Mouse (Mus musculus): Measurements from ENCODE around the gene Gm20388. TPM values are rescaled to one million over a fixed set of nuclear protein-coding genes. Genes with fewer than 3 reads are reported as not detected.

Gm20388 gene
- polyA plus RNA-seq, 1 experiment from 2014 or later = 12.4 TPM

GRCm38 (mm10) chr8:122794175-122794454 is 2883.5 kb downstream of the Gm20388 start:
- no peak overlapping the region for H3K4me2 ChIP-seq (ENCODE audit: low read length)
- H3K27ac ChIP-seq (ENCODE audit: low read depth, low read length) = peak overlapping the region; percentile 5
- H3K9me3 ChIP-seq (ENCODE audit: control insufficient read depth, low read length) = no peaks in the 10 kb centered on the region
- H3K9ac ChIP-seq (ENCODE audit: low read depth, low read length) = peak overlapping the region; percentile 0; the same call in 1 of the 2 replicates
- peaks cover 9% of the 10 kb centered on the region for H3K36me3 ChIP-seq (ENCODE audit: control insufficient read depth, insufficient read depth, low read length)
- H3K4me3 ChIP-seq (ENCODE audit: low read length) = no peak overlapping the region
- 38% methylated on average over 5 of the region's 5 CpGs for WGBS
- H3K27me3 ChIP-seq (replicated peaks; ENCODE audit: control insufficient read depth, insufficient read depth, low read length) = no peaks in the 10 kb centered on the region
- H3K4me1 ChIP-seq (ENCODE audit: control insufficient read depth, insufficient read depth, low read depth, low read length) = peaks cover 12% of the 10 kb centered on the region
- 0 out of 2 replicates have a peak, but pooled peaks have one; percentile 6 for ATAC-seq

DNA sequence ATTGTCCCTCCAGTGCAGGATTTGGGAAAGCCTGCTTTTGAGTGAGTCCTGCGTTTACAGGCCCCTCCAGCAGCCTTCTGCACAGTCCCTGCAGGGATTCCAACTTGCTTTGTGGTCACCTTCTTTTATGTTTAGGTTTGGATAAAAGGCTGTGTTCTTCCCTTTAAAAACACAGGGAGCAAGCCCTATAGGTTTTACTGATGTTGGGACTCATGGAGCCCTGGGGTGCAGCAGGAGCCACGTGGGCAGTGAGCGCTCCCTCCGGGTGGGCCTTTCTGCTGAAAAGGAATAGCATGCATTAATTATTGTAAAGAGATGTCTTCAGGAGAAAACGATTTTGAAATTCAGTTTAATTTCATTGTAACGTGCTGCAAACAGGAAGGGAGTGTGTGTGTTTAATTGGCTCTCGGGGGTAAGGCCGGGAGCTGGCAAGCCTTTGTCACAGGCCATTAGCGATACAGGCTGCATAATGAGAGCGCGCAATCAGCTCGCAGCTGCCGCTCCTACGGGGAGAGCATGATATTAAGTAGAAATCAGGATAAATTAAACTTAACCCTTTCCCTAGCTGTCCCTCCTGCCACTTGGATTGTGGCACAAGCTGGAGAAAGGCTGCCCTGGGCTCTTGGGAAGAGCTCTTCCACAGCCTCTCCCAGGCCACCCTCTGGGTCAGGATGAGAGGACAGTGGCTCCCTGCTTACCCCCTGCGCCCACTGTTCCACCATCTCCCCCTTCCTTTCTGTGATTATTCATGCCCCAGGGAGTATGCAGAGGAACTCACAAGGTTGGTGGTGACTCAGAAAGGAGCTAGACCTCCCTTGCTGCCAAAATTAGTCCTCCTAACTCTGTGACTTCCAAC is 2893.5 kb downstream of the Gm20388 start:
- no peak overlapping the region for H3K4me3 ChIP-seq (ENCODE audit: low read length)
- peaks cover 48% of the 10 kb centered on the region for H3K4me1 ChIP-seq (ENCODE audit: control insufficient read depth, insufficient read depth, low read depth, low read length)
- H3K9me3 ChIP-seq (ENCODE audit: control insufficient read depth, low read length) = no peaks in the 10 kb centered on the region
- peak overlapping the region; percentile 80 for H3K27ac ChIP-seq (ENCODE audit: low read depth, low read length)
- ATAC-seq = peak; percentile 85
- WGBS = 9% methylated on average over 15 of the region's 15 CpGs
- 0 out of 2 replicates have a peak overlapping the region, but pooled peaks have one; percentile 3 for H3K9ac ChIP-seq (ENCODE audit: low read depth, low read length)
- H3K27me3 ChIP-seq (replicated peaks; ENCODE audit: control insufficient read depth, insufficient read depth, low read length) = peaks cover 5% of the 10 kb centered on the region
- peak overlapping the region; percentile 33; the same call in 1 of the 2 replicates for H3K4me2 ChIP-seq (ENCODE audit: low read length)
- no peaks in the 10 kb centered on the region for H3K36me3 ChIP-seq (ENCODE audit: control insufficient read depth, insufficient read depth, low read length)

- Histone ChIP-seq H3K9me3 (ENCODE audit: control insufficient read depth, low read length) (no peaks in the 10 kb centered on the region), H3K36me3 (ENCODE audit: control insufficient read depth, insufficient read depth, low read length) (no peaks in the 10 kb centered on the region), H3K27ac (ENCODE audit: low read depth, low read length) (peak overlapping the region; percentile 80), H3K4me2 (ENCODE audit: low read length) (no peak overlapping the region), H3K4me3 (ENCODE audit: low read length) (no peak overlapping the region), H3K4me1 (ENCODE audit: control insufficient read depth, insufficient read depth, low read depth, low read length) (peaks cover 49% of the 10 kb centered on the region), H3K27me3 (replicated peaks; ENCODE audit: control insufficient read depth, insufficient read depth, low read length) (peaks cover 5% of the 10 kb centered on the region), H3K9ac (ENCODE audit: low read depth, low read length) (no peak overlapping the region)
- WGBS = 5% methylated on average over 3 of the region's 3 CpGs
- ATAC-seq = peak; percentile 73
These were observed 2894.7 kb downstream of the Gm20388 start for GRCm38 (mm10) chr8:122805349-122805748.

DNA sequence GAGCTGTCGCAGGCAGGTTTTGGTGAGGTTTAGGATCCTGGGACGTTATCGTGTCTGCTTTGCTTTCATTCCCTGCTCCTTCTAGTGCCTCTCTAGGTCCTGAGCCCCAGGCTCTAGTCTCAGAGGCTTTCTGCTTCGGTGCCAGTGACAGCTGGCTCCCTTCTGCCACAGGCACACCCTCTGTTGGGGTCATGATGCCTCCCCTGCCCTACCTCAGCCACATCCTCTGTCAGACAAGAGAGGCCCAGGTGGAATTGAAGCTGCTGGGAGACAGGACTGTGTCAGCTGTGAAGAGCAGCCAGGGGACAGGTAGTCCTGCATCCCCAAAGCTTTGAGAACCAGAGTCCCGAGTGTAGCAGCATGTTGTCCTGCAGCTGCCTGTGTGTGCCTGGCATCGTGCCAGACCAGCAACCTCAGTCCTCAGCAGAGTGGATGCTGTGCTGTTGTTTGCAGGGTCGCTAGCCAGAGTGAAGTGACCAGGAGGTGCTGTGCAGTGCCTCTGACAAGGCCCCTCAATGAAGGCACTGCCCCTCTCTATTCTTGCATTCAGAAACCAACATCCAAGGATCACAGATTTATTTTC is 2896.4 kb downstream of the Gm20388 start:
- peak overlapping the region; percentile 39 for H3K9ac ChIP-seq (ENCODE audit: low read depth, low read length)
- no peaks in the 10 kb centered on the region for H3K36me3 ChIP-seq (ENCODE audit: control insufficient read depth, insufficient read depth, low read length)
- H3K4me2 ChIP-seq (ENCODE audit: low read length) = no peak overlapping the region

GRCm38 (mm10) chr8:122807907-122808306 is 2897.3 kb downstream of the Gm20388 start:
- no peaks in the 10 kb centered on the region for H3K27me3 ChIP-seq (replicated peaks; ENCODE audit: control insufficient read depth, insufficient read depth, low read length)
- H3K4me3 ChIP-seq (ENCODE audit: low read length) = no peak overlapping the region
- peaks cover 67% of the 10 kb centered on the region for H3K4me1 ChIP-seq (ENCODE audit: control insufficient read depth, insufficient read depth, low read depth, low read length)
- no peak overlapping the region for H3K4me2 ChIP-seq (ENCODE audit: low read length)
- H3K27ac ChIP-seq (ENCODE audit: low read depth, low read length) = no peak overlapping the region
- no peak for ATAC-seq
- no peaks in the 10 kb centered on the region for H3K9me3 ChIP-seq (ENCODE audit: control insufficient read depth, low read length)
- no peak overlapping the region; the same call in 1 of the 2 replicates for H3K9ac ChIP-seq (ENCODE audit: low read depth, low read length)
- WGBS = 48% methylated on average over 4 of the region's 4 CpGs
- no peaks in the 10 kb centered on the region for H3K36me3 ChIP-seq (ENCODE audit: control insufficient read depth, insufficient read depth, low read length)

More for the DNA sequence above, 2896.4 kb downstream of the Gm20388 start:
- H3K9me3 ChIP-seq (ENCODE audit: control insufficient read depth, low read length) = no peaks in the 10 kb centered on the region
- peak overlapping the region; percentile 67 for H3K27ac ChIP-seq (ENCODE audit: low read depth, low read length)
- peaks cover 5% of the 10 kb centered on the region for H3K27me3 ChIP-seq (replicated peaks; ENCODE audit: control insufficient read depth, insufficient read depth, low read length)
- ATAC-seq = no peak
- H3K4me1 ChIP-seq (ENCODE audit: control insufficient read depth, insufficient read depth, low read depth, low read length) = peaks cover 61% of the 10 kb centered on the region
- H3K4me3 ChIP-seq (ENCODE audit: low read length) = no peak overlapping the region
- 33% methylated on average over 7 of the region's 7 CpGs for WGBS

DNA sequence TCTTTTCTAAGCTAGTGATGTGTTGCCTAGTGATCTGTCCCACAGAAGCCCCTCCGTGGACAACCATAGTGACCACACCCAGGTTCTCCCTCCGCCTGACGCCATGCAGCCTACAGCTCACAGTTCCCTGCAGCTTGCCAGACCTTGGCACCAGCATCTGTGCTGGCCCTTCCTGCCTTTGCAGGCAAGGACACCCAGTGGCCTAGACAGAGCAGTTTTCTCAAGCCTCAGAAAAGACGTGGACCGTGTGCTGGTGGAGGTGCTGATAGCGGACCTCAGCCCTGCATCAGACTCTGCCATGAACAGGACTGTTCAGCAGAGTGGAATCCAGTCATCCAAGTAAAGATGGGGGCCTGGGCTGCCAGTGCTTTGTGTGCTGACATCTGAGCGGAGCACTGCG is 2899.7 kb downstream of the Gm20388 start:
- no peak overlapping the region for H3K27ac ChIP-seq (ENCODE audit: low read depth, low read length)
- H3K4me2 ChIP-seq (ENCODE audit: low read length) = no peak overlapping the region
- H3K4me3 ChIP-seq (ENCODE audit: low read length) = no peak overlapping the region
- no peaks in the 10 kb centered on the region for H3K27me3 ChIP-seq (replicated peaks; ENCODE audit: control insufficient read depth, insufficient read depth, low read length)
- H3K9ac ChIP-seq (ENCODE audit: low read depth, low read length) = peak overlapping the region; percentile 27; the same call in 1 of the 2 replicates
- ATAC-seq = no peak
- H3K36me3 ChIP-seq (ENCODE audit: control insufficient read depth, insufficient read depth, low read length) = no peaks in the 10 kb centered on the region
- peaks cover 54% of the 10 kb centered on the region for H3K4me1 ChIP-seq (ENCODE audit: control insufficient read depth, insufficient read depth, low read depth, low read length)
- no peaks in the 10 kb centered on the region for H3K9me3 ChIP-seq (ENCODE audit: control insufficient read depth, low read length)
- WGBS = 60% methylated on average over 8 of the region's 8 CpGs

- Histone ChIP-seq H3K9me3 (ENCODE audit: control insufficient read depth, low read length) (no peaks in the 10 kb centered on the region), H3K4me1 (ENCODE audit: control insufficient read depth, insufficient read depth, low read depth, low read length) (peaks cover 38% of the 10 kb centered on the region), H3K27me3 (replicated peaks; ENCODE audit: control insufficient read depth, insufficient read depth, low read length) (no peaks in the 10 kb centered on the region), H3K4me3 (ENCODE audit: low read length) (no peak overlapping the region), H3K9ac (ENCODE audit: low read depth, low read length) (peak overlapping the region; percentile 41), H3K4me2 (ENCODE audit: low read length) (no peak overlapping the region), H3K36me3 (ENCODE audit: control insufficient read depth, insufficient read depth, low read length) (no peaks in the 10 kb centered on the region), H3K27ac (ENCODE audit: low read depth, low read length) (peak overlapping the region; percentile 46)
- 52% methylated on average over 16 of the region's 16 CpGs for WGBS
- peak; percentile 71 for ATAC-seq
These were observed 2901.3 kb downstream of the Gm20388 start for GRCm38 (mm10) chr8:122811870-122812494.

- H3K27me3 ChIP-seq (replicated peaks; ENCODE audit: control insufficient read depth, insufficient read depth, low read length) = no peaks in the 10 kb centered on the region
- no peaks in the 10 kb centered on the region for H3K36me3 ChIP-seq (ENCODE audit: control insufficient read depth, insufficient read depth, low read length)
- 70% methylated on average over 14 of the region's 14 CpGs for WGBS
- no peak overlapping the region for H3K4me2 ChIP-seq (ENCODE audit: low read length)
- no peaks in the 10 kb centered on the region for H3K9me3 ChIP-seq (ENCODE audit: control insufficient read depth, low read length)
- H3K9ac ChIP-seq (ENCODE audit: low read depth, low read length) = peak overlapping the region; percentile 5; the same call in 1 of the 2 replicates
- no peak for ATAC-seq
- H3K4me1 ChIP-seq (ENCODE audit: control insufficient read depth, insufficient read depth, low read depth, low read length) = peaks cover 33% of the 10 kb centered on the region
- H3K4me3 ChIP-seq (ENCODE audit: low read length) = no peak overlapping the region
- no peak overlapping the region; the same call in 1 of the 2 replicates for H3K27ac ChIP-seq (ENCODE audit: low read depth, low read length)
These were observed 2902.1 kb downstream of the Gm20388 start for GRCm38 (mm10) chr8:122812610-122813250.
